ENCODE assay signal across 8 mouse cellular contexts in genomic region chr11:120571754-120572416, GRCm38 (mm10). TPM values are rescaled to one million over a fixed set of nuclear protein-coding genes. Genes with fewer than 3 reads are reported as not detected.
DNase-seq lines count a peak whose midpoint lies in the region; ATAC-seq lines count a peak whose summit lies in the region.

No protein-coding gene starts in this region.

- peak overlapping the region; percentile 88 for H3K4me3 ChIP-seq in lung, embryonic 15.5 days
- peak overlapping the region; percentile 83 for H3K4me3 ChIP-seq in embryonic facial prominence, embryonic 14.5 days (ENCODE audit: low read depth, low read length)
- peak overlapping the region; percentile 98 for H3K4me3 ChIP-seq in intestine, embryonic 14.5 days (ENCODE audit: low read depth, low read length)
- peak overlapping the region; percentile 89 for H3K4me3 ChIP-seq in neural tube, embryonic 13.5 days

- H3K27me3 ChIP-seq in lung, embryonic 15.5 days = no peaks in the 10 kb centered on the region
- H3K27me3 ChIP-seq in embryonic facial prominence, embryonic 14.5 days (replicated peaks; ENCODE audit: control insufficient read depth, insufficient read depth, low read length) = no peaks in the 10 kb centered on the region
- no peaks in the 10 kb centered on the region for H3K27me3 ChIP-seq in intestine, embryonic 14.5 days (replicated peaks; ENCODE audit: control insufficient read depth, insufficient read depth, low read length)
- H3K27me3 ChIP-seq in neural tube, embryonic 13.5 days = no peaks in the 10 kb centered on the region

- no peaks in the 10 kb centered on the region for H3K9me3 ChIP-seq in lung, embryonic 15.5 days
- H3K9me3 ChIP-seq in embryonic facial prominence, embryonic 14.5 days (ENCODE audit: control insufficient read depth, low read length) = no peaks in the 10 kb centered on the region
- no peaks in the 10 kb centered on the region for H3K9me3 ChIP-seq in intestine, embryonic 14.5 days (ENCODE audit: control insufficient read depth, low read length)
- H3K9me3 ChIP-seq in neural tube, embryonic 13.5 days = no peaks in the 10 kb centered on the region

- peaks cover 21% of the 10 kb centered on the region for H3K4me1 ChIP-seq in lung, embryonic 15.5 days
- peaks cover 17% of the 10 kb centered on the region for H3K4me1 ChIP-seq in embryonic facial prominence, embryonic 14.5 days (ENCODE audit: control insufficient read depth, insufficient read depth, low read length)
- peaks cover 15% of the 10 kb centered on the region for H3K4me1 ChIP-seq in intestine, embryonic 14.5 days (replicated peaks; ENCODE audit: control insufficient read depth, insufficient read depth, low read length)
- peaks cover 30% of the 10 kb centered on the region for H3K4me1 ChIP-seq in neural tube, embryonic 13.5 days (replicated peaks)

- no peak for DNase-seq in lung, postnatal 25 days (ENCODE audit: low spot score)
- no peak for DNase-seq in embryonic facial prominence, embryonic 14.5 days (ENCODE audit: low spot score)
- DNase-seq in intestine, embryonic 14.5 days (ENCODE audit: low spot score) = no peak
- DNase-seq in spleen, postnatal 36 days (ENCODE audit: low spot score in 2 of 2) = no peak
- no peak for DNase-seq in kidney, adult 11 months
- no peak for DNase-seq in adipocyte (ENCODE audit: low spot score)

- 5% methylated on average over 11 of the region's 11 CpGs for WGBS in lung, embryonic 15.5 days
- WGBS in embryonic facial prominence, embryonic 14.5 days = 9% methylated on average over 11 of the region's 11 CpGs
- 7% methylated on average over 11 of the region's 11 CpGs for WGBS in intestine, embryonic 14.5 days
- 17% methylated on average over 11 of the region's 11 CpGs for WGBS in neural tube, embryonic 13.5 days

- H3K4me2 ChIP-seq in lung, embryonic 15.5 days = peak overlapping the region; percentile 70
- peak overlapping the region; percentile 92 for H3K4me2 ChIP-seq in embryonic facial prominence, embryonic 14.5 days (ENCODE audit: low read depth, low read length)
- peak overlapping the region; percentile 81 for H3K4me2 ChIP-seq in intestine, embryonic 14.5 days (ENCODE audit: low read length)
- H3K4me2 ChIP-seq in neural tube, embryonic 13.5 days = peak overlapping the region; percentile 90

- ATAC-seq in lung, embryonic 15.5 days (ENCODE audit: borderline replicate concordance, extremely low read depth, low FRiP score, low TSS enrichment) = no peak
- no peak for ATAC-seq in embryonic facial prominence, embryonic 14.5 days (ENCODE audit: low read depth)
- no peak for ATAC-seq in intestine, embryonic 14.5 days (replicated peaks; ENCODE audit: low FRiP score, low TSS enrichment, low read depth)
- no peak for ATAC-seq in neural tube, embryonic 13.5 days (ENCODE audit: low read depth)

- peaks cover 41% of the 10 kb centered on the region for H3K36me3 ChIP-seq in lung, embryonic 15.5 days
- peaks cover 46% of the 10 kb centered on the region for H3K36me3 ChIP-seq in embryonic facial prominence, embryonic 14.5 days (ENCODE audit: control insufficient read depth, insufficient read depth, low read length)
- peaks cover 42% of the 10 kb centered on the region for H3K36me3 ChIP-seq in intestine, embryonic 14.5 days (ENCODE audit: control insufficient read depth, insufficient read depth, low read length)
- H3K36me3 ChIP-seq in neural tube, embryonic 13.5 days = peaks cover 46% of the 10 kb centered on the region

- peak overlapping the region; percentile 93 for H3K27ac ChIP-seq in lung, embryonic 15.5 days
- H3K27ac ChIP-seq in embryonic facial prominence, embryonic 14.5 days (replicated peaks; ENCODE audit: low read depth, low read length) = peak overlapping the region; percentile 80
- H3K27ac ChIP-seq in intestine, embryonic 14.5 days (ENCODE audit: low read depth) = peak overlapping the region; percentile 95
- peak overlapping the region; percentile 90 for H3K27ac ChIP-seq in neural tube, embryonic 13.5 days (replicated peaks)

- peak overlapping the region; percentile 94 for H3K9ac ChIP-seq in lung, embryonic 15.5 days
- peak overlapping the region; percentile 97 for H3K9ac ChIP-seq in embryonic facial prominence, embryonic 14.5 days (ENCODE audit: low read depth, low read length)
- H3K9ac ChIP-seq in intestine, embryonic 14.5 days (ENCODE audit: low read length) = peak overlapping the region; percentile 94
- peak overlapping the region; percentile 96 for H3K9ac ChIP-seq in neural tube, embryonic 13.5 days

RNA-seq across cellular contexts. Expression of gene P4hb, which starts 1.2 kb away (rescaled TPM):
- polyA plus RNA-seq in lung, embryonic 15.5 days (2015; fragmentation: Nextera tagmentation; extraction: Ambion mirVana) = 847 and 883 TPM in 2 replicates
- polyA plus RNA-seq in embryonic facial prominence, embryonic 14.5 days (2014; fragmentation: Nextera tagmentation; extraction: Ambion mirVana) = 996 and 1,037 TPM in 2 replicates
- 746 and 800 TPM in 2 replicates for polyA plus RNA-seq in intestine, embryonic 14.5 days (2014; fragmentation: Nextera tagmentation; extraction: Ambion mirVana)
- 329 and 382 TPM in 2 replicates for polyA plus RNA-seq in neural tube, embryonic 13.5 days (2015; fragmentation: Nextera tagmentation; extraction: Ambion mirVana)

RNA-seq across cellular contexts. Expression of gene Arhgdia, which starts 9.5 kb away (rescaled TPM):
- polyA plus RNA-seq in lung, embryonic 15.5 days (2015; fragmentation: Nextera tagmentation; extraction: Ambion mirVana) = 697 and 699 TPM in 2 replicates
- 558 and 609 TPM in 2 replicates for polyA plus RNA-seq in embryonic facial prominence, embryonic 14.5 days (2014; fragmentation: Nextera tagmentation; extraction: Ambion mirVana)
- 627 and 633 TPM in 2 replicates for polyA plus RNA-seq in intestine, embryonic 14.5 days (2014; fragmentation: Nextera tagmentation; extraction: Ambion mirVana)
- polyA plus RNA-seq in neural tube, embryonic 13.5 days (2015; fragmentation: Nextera tagmentation; extraction: Ambion mirVana) = 529 and 543 TPM in 2 replicates

RNA-seq across cellular contexts. Expression of gene Ppp1r27, which starts 21.0 kb away (rescaled TPM):
- polyA plus RNA-seq in lung, embryonic 15.5 days (2015; fragmentation: Nextera tagmentation; extraction: Ambion mirVana) = 0.65 and 1.7 TPM in 2 replicates
- polyA plus RNA-seq in embryonic facial prominence, embryonic 14.5 days (2014; fragmentation: Nextera tagmentation; extraction: Ambion mirVana) = 9.6 and 9.7 TPM in 2 replicates
- polyA plus RNA-seq in intestine, embryonic 14.5 days (2014; fragmentation: Nextera tagmentation; extraction: Ambion mirVana) = 0.24 TPM in 1 of 2 replicates, not detected in the other
- polyA plus RNA-seq in neural tube, embryonic 13.5 days (2015; fragmentation: Nextera tagmentation; extraction: Ambion mirVana) = not detected in 2 replicates

RNA-seq across cellular contexts. Expression of gene Mcrip1, which starts 22.4 kb away (rescaled TPM):
- 205 and 209 TPM in 2 replicates for polyA plus RNA-seq in lung, embryonic 15.5 days (2015; fragmentation: Nextera tagmentation; extraction: Ambion mirVana)
- polyA plus RNA-seq in embryonic facial prominence, embryonic 14.5 days (2014; fragmentation: Nextera tagmentation; extraction: Ambion mirVana) = 238 and 253 TPM in 2 replicates
- polyA plus RNA-seq in intestine, embryonic 14.5 days (2014; fragmentation: Nextera tagmentation; extraction: Ambion mirVana) = 191 and 209 TPM in 2 replicates
- polyA plus RNA-seq in neural tube, embryonic 13.5 days (2015; fragmentation: Nextera tagmentation; extraction: Ambion mirVana) = 201 and 236 TPM in 2 replicates

RNA-seq across cellular contexts. Expression of gene Alyref, which starts 26.3 kb away (rescaled TPM):
- 511 and 543 TPM in 2 replicates for polyA plus RNA-seq in lung, embryonic 15.5 days (2015; fragmentation: Nextera tagmentation; extraction: Ambion mirVana)
- polyA plus RNA-seq in embryonic facial prominence, embryonic 14.5 days (2014; fragmentation: Nextera tagmentation; extraction: Ambion mirVana) = 406 and 433 TPM in 2 replicates
- 387 and 448 TPM in 2 replicates for polyA plus RNA-seq in intestine, embryonic 14.5 days (2014; fragmentation: Nextera tagmentation; extraction: Ambion mirVana)
- 292 and 326 TPM in 2 replicates for polyA plus RNA-seq in neural tube, embryonic 13.5 days (2015; fragmentation: Nextera tagmentation; extraction: Ambion mirVana)
